Mouse (Mus musculus): ENCODE data around the gene Nrros. TPM values are rescaled to one million over a fixed set of nuclear protein-coding genes. Genes with fewer than 3 reads are reported as not detected.
A peak's percentile ranks its signal among the peaks of the same experiment; 100 is the strongest.

Nrros gene
- polyA plus RNA-seq, 1 experiment from 2014 or later = 6.6 TPM

DNA sequence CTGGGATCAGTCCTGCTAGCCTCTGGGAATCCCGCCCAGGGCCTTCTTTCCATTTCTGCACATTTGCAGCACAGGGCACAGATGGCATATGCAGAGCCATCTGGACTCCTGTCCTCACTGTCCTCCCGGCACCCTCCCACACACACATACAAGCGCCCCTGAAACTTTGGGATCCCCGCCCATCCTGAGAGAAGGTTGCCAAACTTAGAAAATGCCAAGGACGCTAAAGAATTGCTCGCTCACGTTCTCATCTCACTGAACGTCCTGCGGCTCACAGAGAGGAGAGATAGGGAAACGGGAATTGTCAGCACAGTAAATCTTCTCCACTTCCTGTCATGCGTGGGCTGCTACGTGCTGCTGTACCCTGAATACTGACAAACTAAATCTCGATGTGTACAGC, 11.0 kb downstream of the Nrros start:
- Histone ChIP-seq H3K4me1 (ENCODE audit: control insufficient read depth, insufficient read depth, low read length) (no peaks in the 10 kb centered on the region), H3K4me2 (no peak overlapping the region), H3K9me3 (replicated peaks; ENCODE audit: control insufficient read depth, low read length) (no peaks in the 10 kb centered on the region), H3K4me3 (ENCODE audit: low read depth, low read length) (no peak overlapping the region), H3K27me3 (ENCODE audit: control insufficient read depth, insufficient read depth, low read length) (no peaks in the 10 kb centered on the region), H3K36me3 (ENCODE audit: control insufficient read depth, insufficient read depth, low read length) (no peaks in the 10 kb centered on the region), H3K9ac (ENCODE audit: low read depth, low read length) (no peak overlapping the region), H3K27ac (ENCODE audit: low read depth, low read length) (no peak overlapping the region)
- no peak for ATAC-seq (replicated peaks; ENCODE audit: insufficient number of reproducible peaks, low FRiP score, low TSS enrichment)
- 61% methylated on average over 13 of the region's 13 CpGs for WGBS (ENCODE audit: insufficient replicate concordance)

DNA sequence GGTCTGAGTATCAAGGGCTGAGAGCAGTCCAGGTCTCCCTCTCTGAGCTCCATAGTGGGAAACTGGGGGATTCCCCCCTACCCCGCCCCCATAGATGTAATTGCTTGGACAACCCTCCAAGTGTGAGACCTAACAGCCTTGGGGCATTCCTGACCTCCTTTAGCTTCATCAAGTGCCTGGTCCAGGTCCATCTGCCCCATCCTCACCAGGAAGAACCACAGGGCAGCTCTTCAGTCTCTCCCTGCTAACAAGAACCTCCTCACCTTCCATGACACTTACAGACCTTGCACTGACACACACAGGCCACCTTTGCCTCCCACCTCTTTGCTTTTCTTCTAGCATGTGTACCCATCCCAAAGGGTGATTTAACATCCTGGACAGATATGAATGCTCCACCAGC, 11.4 kb downstream of the Nrros start:
- Histone ChIP-seq H3K9ac (ENCODE audit: low read depth, low read length) (no peak overlapping the region), H3K4me3 (ENCODE audit: low read depth, low read length) (no peak overlapping the region), H3K9me3 (replicated peaks; ENCODE audit: control insufficient read depth, low read length) (no peaks in the 10 kb centered on the region), H3K36me3 (ENCODE audit: control insufficient read depth, insufficient read depth, low read length) (no peaks in the 10 kb centered on the region), H3K4me1 (ENCODE audit: control insufficient read depth, insufficient read depth, low read length) (no peaks in the 10 kb centered on the region), H3K27ac (ENCODE audit: low read depth, low read length) (no peak overlapping the region), H3K27me3 (ENCODE audit: control insufficient read depth, insufficient read depth, low read length) (no peaks in the 10 kb centered on the region), H3K4me2 (no peak overlapping the region)
- 68% methylated on average over 1 of the region's 1 CpGs for WGBS (ENCODE audit: insufficient replicate concordance)
- no peak; the same call in 1 of the 2 replicates for ATAC-seq (replicated peaks; ENCODE audit: insufficient number of reproducible peaks, low FRiP score, low TSS enrichment)

DNA sequence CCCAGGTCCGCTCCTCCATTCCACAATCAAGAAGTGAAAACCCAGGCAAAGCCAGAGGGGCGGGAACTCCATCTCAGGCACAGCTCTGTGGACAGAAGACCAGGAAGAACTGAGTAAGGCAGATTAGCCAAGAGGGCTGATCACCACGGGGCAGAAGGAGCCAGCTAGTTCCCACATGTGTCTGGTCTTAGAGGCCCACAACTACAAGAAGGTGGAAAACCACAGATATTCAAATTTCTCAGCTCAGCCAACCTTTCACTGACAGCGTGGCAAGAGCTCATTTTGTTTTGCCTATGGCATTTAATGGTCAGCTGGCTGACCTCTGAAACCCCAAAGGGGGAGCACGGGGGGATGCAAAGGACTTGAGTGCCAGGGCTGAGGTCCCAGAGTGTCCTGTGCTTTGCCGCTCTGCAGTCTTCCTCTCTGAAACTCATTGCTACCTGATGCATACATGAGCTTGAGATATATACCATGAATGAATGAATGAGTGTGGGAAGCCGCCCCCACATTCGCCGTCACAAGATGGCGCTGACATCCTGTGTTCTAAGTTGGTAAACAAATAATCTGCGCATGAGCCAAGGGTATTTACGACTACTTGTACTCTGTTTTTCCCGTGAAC, 17.7 kb downstream of the Nrros start:
- Histone ChIP-seq H3K36me3 (ENCODE audit: control insufficient read depth, insufficient read depth, low read length) (0 out of 2 replicates have a peak, but pooled peaks cover 4% of the 10 kb centered on the region), H3K9ac (ENCODE audit: low read depth, low read length) (peak overlapping the region; percentile 22; the same call in 1 of the 2 replicates), H3K4me3 (ENCODE audit: low read depth, low read length) (no peak overlapping the region; the same call in 1 of the 2 replicates), H3K27ac (ENCODE audit: low read depth, low read length) (no peak overlapping the region), H3K27me3 (ENCODE audit: control insufficient read depth, insufficient read depth, low read length) (no peaks in the 10 kb centered on the region), H3K4me1 (ENCODE audit: control insufficient read depth, insufficient read depth, low read length) (no peaks in the 10 kb centered on the region), H3K4me2 (peak overlapping the region; percentile 41), H3K9me3 (replicated peaks; ENCODE audit: control insufficient read depth, low read length) (no peaks in the 10 kb centered on the region; the same call in 1 of the 2 replicates)
- 60% methylated on average over 10 of the region's 13 CpGs for WGBS (ENCODE audit: insufficient replicate concordance)
- ATAC-seq (replicated peaks; ENCODE audit: insufficient number of reproducible peaks, low FRiP score, low TSS enrichment) = no peak

DNA sequence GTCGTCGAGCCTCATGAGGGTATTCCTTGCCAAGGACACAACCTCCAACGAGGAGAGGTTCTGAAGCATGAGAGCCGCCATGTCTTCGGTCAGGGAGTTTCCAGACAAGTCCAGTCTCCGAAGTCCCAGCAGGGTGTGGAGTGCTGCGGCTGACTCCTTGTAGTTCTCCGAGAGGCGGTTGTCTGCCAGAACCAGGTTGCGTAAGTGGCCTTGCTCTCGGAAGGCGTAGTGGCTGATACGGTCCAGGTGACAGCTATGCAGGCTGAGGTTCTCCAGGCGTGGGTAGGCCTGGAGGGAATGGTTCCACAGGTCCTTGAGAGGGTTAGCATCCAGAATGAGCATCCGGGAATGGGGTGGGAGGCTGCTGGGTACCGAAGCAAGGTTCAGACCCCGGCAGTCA, 20.8 kb downstream of the Nrros start:
- no peaks in the 10 kb centered on the region; the same call in 1 of the 2 replicates for H3K9me3 ChIP-seq (replicated peaks; ENCODE audit: control insufficient read depth, low read length)
- no peak for ATAC-seq (replicated peaks; ENCODE audit: insufficient number of reproducible peaks, low FRiP score, low TSS enrichment)
- WGBS (ENCODE audit: insufficient replicate concordance) = 86% methylated on average over 17 of the region's 17 CpGs
- H3K4me1 ChIP-seq (ENCODE audit: control insufficient read depth, insufficient read depth, low read length) = no peaks in the 10 kb centered on the region
- H3K4me2 ChIP-seq = no peak overlapping the region
- H3K4me3 ChIP-seq (ENCODE audit: low read depth, low read length) = no peak overlapping the region
- H3K36me3 ChIP-seq (ENCODE audit: control insufficient read depth, insufficient read depth, low read length) = 0 out of 2 replicates have a peak, but pooled peaks cover 4% of the 10 kb centered on the region
- 0 out of 2 replicates have a peak, but pooled peaks cover 1% of the 10 kb centered on the region for H3K27me3 ChIP-seq (ENCODE audit: control insufficient read depth, insufficient read depth, low read length)
- no peak overlapping the region for H3K27ac ChIP-seq (ENCODE audit: low read depth, low read length)
- no peak overlapping the region for H3K9ac ChIP-seq (ENCODE audit: low read depth, low read length)

DNA sequence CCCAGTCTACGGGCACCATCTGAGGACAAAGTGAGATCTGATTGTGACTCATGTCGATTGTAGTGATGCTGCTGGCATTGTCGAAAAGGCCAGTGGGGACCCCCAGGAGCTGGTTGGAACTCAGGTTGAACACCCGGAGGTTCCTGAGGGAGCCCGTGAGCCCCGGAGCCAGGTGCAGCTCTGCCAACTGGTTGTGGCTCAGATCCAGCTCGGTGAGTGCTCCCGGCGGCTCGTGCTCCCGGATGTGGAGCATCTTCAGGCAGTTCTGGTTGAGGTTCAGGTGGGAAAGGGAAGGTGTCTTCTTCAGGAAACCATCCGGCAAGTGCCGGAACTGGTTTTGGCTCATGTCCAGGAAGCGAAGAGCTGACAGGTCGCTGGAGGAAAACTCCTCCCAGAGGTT, 21.6 kb downstream of the Nrros start:
- H3K4me2 ChIP-seq = no peak overlapping the region
- no peak for ATAC-seq (replicated peaks; ENCODE audit: insufficient number of reproducible peaks, low FRiP score, low TSS enrichment)
- WGBS (ENCODE audit: insufficient replicate concordance) = 91% methylated on average over 15 of the region's 15 CpGs

DNA sequence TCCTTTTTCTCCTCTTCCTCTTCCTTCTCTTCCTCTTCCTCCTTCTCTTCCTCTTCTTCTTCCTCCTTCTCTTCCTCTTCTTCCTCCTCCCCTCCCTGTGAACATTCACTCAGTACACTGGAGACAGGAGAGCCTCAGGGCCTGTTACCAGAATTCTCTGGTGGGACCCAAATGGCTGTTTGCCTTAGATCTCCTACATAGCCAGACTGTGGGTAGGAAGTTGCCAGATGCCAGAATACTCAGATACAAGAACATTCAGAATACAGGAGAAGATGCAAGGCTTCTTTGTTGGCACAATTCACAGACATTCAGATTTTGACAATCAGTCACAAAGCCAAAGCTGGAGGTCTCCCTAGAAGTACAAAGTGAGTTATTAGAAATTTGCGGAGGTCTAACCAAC, 26.4 kb downstream of the Nrros start:
- 0 out of 2 replicates have a peak, but pooled peaks cover 2% of the 10 kb centered on the region for H3K27me3 ChIP-seq (ENCODE audit: control insufficient read depth, insufficient read depth, low read length)
- no peaks in the 10 kb centered on the region; the same call in 1 of the 2 replicates for H3K9me3 ChIP-seq (replicated peaks; ENCODE audit: control insufficient read depth, low read length)
- no peak overlapping the region for H3K27ac ChIP-seq (ENCODE audit: low read depth, low read length)
- no peaks in the 10 kb centered on the region for H3K4me1 ChIP-seq (ENCODE audit: control insufficient read depth, insufficient read depth, low read length)
- ATAC-seq (replicated peaks; ENCODE audit: insufficient number of reproducible peaks, low FRiP score, low TSS enrichment) = no peak
- WGBS (ENCODE audit: insufficient replicate concordance) = 85% methylated on average over 1 of the region's 1 CpGs
- H3K9ac ChIP-seq (ENCODE audit: low read depth, low read length) = no peak overlapping the region
- no peak overlapping the region for H3K4me2 ChIP-seq
- H3K4me3 ChIP-seq (ENCODE audit: low read depth, low read length) = no peak overlapping the region
- 0 out of 2 replicates have a peak, but pooled peaks cover under 1% of the 10 kb centered on the region for H3K36me3 ChIP-seq (ENCODE audit: control insufficient read depth, insufficient read depth, low read length)

More for the DNA sequence above, 21.6 kb downstream of the Nrros start:
- Histone ChIP-seq H3K27me3 (ENCODE audit: control insufficient read depth, insufficient read depth, low read length) (0 out of 2 replicates have a peak, but pooled peaks cover 2% of the 10 kb centered on the region), H3K4me1 (ENCODE audit: control insufficient read depth, insufficient read depth, low read length) (no peaks in the 10 kb centered on the region), H3K36me3 (ENCODE audit: control insufficient read depth, insufficient read depth, low read length) (0 out of 2 replicates have a peak, but pooled peaks cover 4% of the 10 kb centered on the region), H3K9ac (ENCODE audit: low read depth, low read length) (no peak overlapping the region), H3K9me3 (replicated peaks; ENCODE audit: control insufficient read depth, low read length) (no peaks in the 10 kb centered on the region; the same call in 1 of the 2 replicates), H3K27ac (ENCODE audit: low read depth, low read length) (no peak overlapping the region), H3K4me3 (ENCODE audit: low read depth, low read length) (no peak overlapping the region)

DNA sequence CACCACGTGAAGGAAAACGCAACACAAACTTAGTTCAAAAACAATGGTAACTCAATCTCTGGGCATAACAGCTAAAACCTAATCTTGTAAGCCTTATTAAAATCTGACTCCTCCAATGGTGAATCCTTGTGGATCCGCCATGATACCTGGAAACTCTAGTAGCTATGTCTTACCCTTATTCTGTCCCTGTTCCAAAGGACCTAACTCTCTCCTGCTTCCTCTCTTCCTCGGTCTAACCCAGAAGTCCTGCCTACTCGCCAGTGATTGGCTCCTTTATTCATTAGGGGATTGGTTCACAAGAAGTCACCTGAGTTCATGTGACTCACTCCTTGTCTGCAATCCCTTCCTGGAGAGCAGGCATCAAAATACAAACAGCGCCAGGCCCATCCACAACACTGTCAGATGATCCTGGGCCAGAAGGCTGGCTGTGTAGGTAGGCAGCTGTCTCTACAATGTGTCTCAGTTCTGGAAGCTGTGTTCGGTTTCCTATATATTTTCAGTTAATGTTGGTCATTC, 29.5 kb downstream of the Nrros start:
- WGBS (ENCODE audit: insufficient replicate concordance) = 73% methylated on average over 7 of the region's 7 CpGs
- no peak for ATAC-seq (replicated peaks; ENCODE audit: insufficient number of reproducible peaks, low FRiP score, low TSS enrichment)
- H3K27me3 ChIP-seq (ENCODE audit: control insufficient read depth, insufficient read depth, low read length) = 0 out of 2 replicates have a peak, but pooled peaks cover 2% of the 10 kb centered on the region

DNA sequence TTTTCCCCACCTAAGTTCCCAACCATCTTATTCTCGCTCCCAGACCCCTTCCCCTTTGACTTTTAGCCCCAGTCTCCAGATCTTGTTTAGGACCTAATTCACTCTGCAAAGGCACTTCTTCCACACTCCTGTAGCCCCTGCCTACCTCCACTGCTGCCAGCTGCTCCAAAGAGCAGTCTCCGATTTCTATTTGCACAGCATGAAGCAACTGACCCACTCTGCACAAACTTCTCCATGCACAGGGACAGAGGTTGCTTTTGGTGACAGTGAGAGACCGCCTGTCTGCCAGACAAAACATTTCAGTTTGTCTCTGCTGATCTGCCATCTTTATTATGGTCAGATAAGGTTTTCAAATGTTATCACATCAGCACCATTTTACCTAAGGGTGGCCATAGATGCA, 32.2 kb downstream of the Nrros start:
- 0 out of 2 replicates have a peak, but pooled peaks cover 4% of the 10 kb centered on the region for H3K4me1 ChIP-seq (ENCODE audit: control insufficient read depth, insufficient read depth, low read length)
- no peaks in the 10 kb centered on the region for H3K36me3 ChIP-seq (ENCODE audit: control insufficient read depth, insufficient read depth, low read length)
- 78% methylated on average over 3 of the region's 3 CpGs for whole genome bisulfite sequencing (ENCODE audit: insufficient replicate concordance)
- H3K9ac ChIP-seq (ENCODE audit: low read depth, low read length) = no peak overlapping the region
- ATAC-seq (replicated peaks; ENCODE audit: insufficient number of reproducible peaks, low FRiP score, low TSS enrichment) = no peak
- H3K4me3 ChIP-seq (ENCODE audit: low read depth, low read length) = no peak overlapping the region
- no peak overlapping the region for H3K27ac ChIP-seq (ENCODE audit: low read depth, low read length)
- H3K27me3 ChIP-seq (ENCODE audit: control insufficient read depth, insufficient read depth, low read length) = no peaks in the 10 kb centered on the region
- no peak overlapping the region for H3K4me2 ChIP-seq
- no peaks in the 10 kb centered on the region for H3K9me3 ChIP-seq (replicated peaks; ENCODE audit: control insufficient read depth, low read length)

More for the DNA sequence above, 29.5 kb downstream of the Nrros start:
- no peak overlapping the region for H3K9ac ChIP-seq (ENCODE audit: low read depth, low read length)
- H3K4me1 ChIP-seq (ENCODE audit: control insufficient read depth, insufficient read depth, low read length) = no peaks in the 10 kb centered on the region
- no peaks in the 10 kb centered on the region for H3K36me3 ChIP-seq (ENCODE audit: control insufficient read depth, insufficient read depth, low read length)
- no peaks in the 10 kb centered on the region for H3K9me3 ChIP-seq (replicated peaks; ENCODE audit: control insufficient read depth, low read length)
- no peak overlapping the region for H3K4me2 ChIP-seq
- H3K4me3 ChIP-seq (ENCODE audit: low read depth, low read length) = no peak overlapping the region
- H3K27ac ChIP-seq (ENCODE audit: low read depth, low read length) = no peak overlapping the region
